Mouse (Mus musculus) neutrophil, adult 5-6 weeks (primary cell): ENCODE results near the gene Mpzl3. TPM values are rescaled to one million over a fixed set of nuclear protein-coding genes. Genes with fewer than 3 reads are reported as not detected.

Experiments
- ATAC-seq: fragments of 151-379, 151-347 bp; 2 replicates; pipeline ENCODE4 v1.8.0; 2017; ENCODE audit warnings: mild to moderate bottlenecking, moderate TSS enrichment; ENCODE audit not compliant: insufficient number of reproducible peaks, poor library complexity, low FRiP score, severe bottlenecking; ENCODE audit errors: extremely low read depth
- total RNA-seq: library from RNA; stranded (forward); fragments of 200-1000 nt; gene quantifications from 2 replicates; pipeline ENCODE4 v1.2.3, GENCODE M21; 2017

Mpzl3 gene
- total RNA-seq, 1 experiment from 2014 or later: 51.6 TPM

- ATAC-seq: no peak
Measured at GRCm38 (mm10) chr9:45125211-45125610, 70.2 kb downstream of the Mpzl3 start.

GRCm38 (mm10) chr9:45126941-45127340 is 72.0 kb downstream of the Mpzl3 start:
- ATAC-seq: no peak; the same call in 1 of the 2 replicates

Other genes starting within 250 kb of the Mpzl3 start
- gene Kmt2a, start 173.9 kb upstream of the Mpzl3 start, total RNA-seq: 56.5 and 64.5 TPM in 2 replicates
- gene Atp5l, start 134.4 kb upstream of the Mpzl3 start, total RNA-seq: 48.6 and 74.2 TPM in 2 replicates
- gene Ube4a, start 89.6 kb upstream of the Mpzl3 start, total RNA-seq: 45.8 and 48.0 TPM in 2 replicates
- 81.3 and 90.1 TPM in 2 replicates for gene Cd3g, start 74.8 kb upstream of the Mpzl3 start, total RNA-seq
- 18.5 and 21.4 TPM in 2 replicates for gene Cd3d, start 73.4 kb upstream of the Mpzl3 start, total RNA-seq
- gene Cd3e, start 45.6 kb upstream of the Mpzl3 start, total RNA-seq: 14.1 and 18.3 TPM in 2 replicates
- 0.23 and 0.49 TPM in 2 replicates for gene Mpzl2, start 15.4 kb upstream of the Mpzl3 start, total RNA-seq
- 282 and 323 TPM in 2 replicates for gene Jaml, start 24.0 kb downstream of the Mpzl3 start, total RNA-seq
- 0.49 and 1.0 TPM in 2 replicates for gene Scn2b, start 62.6 kb downstream of the Mpzl3 start, total RNA-seq
- gene Scn4b, start 83.2 kb downstream of the Mpzl3 start, total RNA-seq: 0.35 and 0.49 TPM in 2 replicates
- gene BC049352, start 126.8 kb downstream of the Mpzl3 start, total RNA-seq: 0.49 and 0.81 TPM in 2 replicates
- 0.70 and 0.74 TPM in 2 replicates for gene Tmprss4, start 148.9 kb downstream of the Mpzl3 start, total RNA-seq
- gene Il10ra, start 214.0 kb downstream of the Mpzl3 start, total RNA-seq: 128 and 129 TPM in 2 replicates